In the genomic region with DNA sequence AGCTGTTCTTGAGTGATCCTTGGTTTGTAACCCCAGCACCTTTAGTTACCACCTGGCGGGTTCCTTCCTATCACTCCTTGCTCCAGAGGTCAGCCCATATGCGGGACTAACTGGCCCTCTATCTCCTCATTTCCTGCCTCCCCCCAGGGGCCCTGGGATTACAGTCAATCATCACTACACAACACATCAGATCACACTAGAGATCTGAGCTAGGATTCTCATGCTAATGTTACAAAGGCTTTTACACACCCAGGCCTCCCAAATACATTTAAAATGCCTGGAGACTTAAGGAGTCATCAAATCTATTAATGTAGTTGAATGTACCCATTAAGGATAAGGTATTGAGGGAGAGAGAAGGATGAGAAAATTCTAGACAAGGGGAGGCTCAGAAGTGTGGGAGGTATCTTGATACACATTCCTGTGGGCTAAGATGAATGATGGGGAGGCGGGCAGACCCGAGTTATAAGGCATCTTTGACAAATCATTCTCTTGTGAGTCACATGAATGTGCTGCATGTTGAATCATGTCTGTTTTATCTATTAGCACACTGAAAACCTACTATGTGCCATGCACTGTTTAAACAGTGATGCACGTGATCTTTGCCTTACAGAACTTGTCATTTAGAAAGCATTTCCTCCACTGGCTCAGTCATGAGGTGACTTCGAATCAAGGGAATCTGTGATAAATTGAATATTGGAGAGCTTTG, we compare ENCODE assay signal across 35 mouse cellular contexts. TPM values are rescaled to one million over a fixed set of nuclear protein-coding genes. Genes with fewer than 3 reads are reported as not detected.
DNase-seq lines count a peak whose midpoint lies in the region; ATAC-seq and TF ChIP-seq lines count a peak whose summit lies in the region.
"Had no signal": no experiment of that assay in that cellular context is flagged by ENCODE, and none has a peak within 500 bp of the region (broad histone marks: within the 10 kb centered on the region; RNA-seq: fewer than 3 reads in every experiment).

No protein-coding gene starts in this region.

- WGBS in forebrain, embryonic 11.5 days: 82% methylated on average over 6 of the region's 6 CpGs

- in situ Hi-C loops in CH12.LX (cut with MboI; ENCODE audit: low pct_ligation_motif_present, low pct_unique_long_range_greater_than_20kb, low sequenced_read_pairs): no loop called here

- DNase-seq in A20 (ENCODE audit: low read depth, low spot score) (peak; percentile 27), CH12.LX (ENCODE audit: extremely low read depth) (no peak)
- DNase-seq in Muller cell, postnatal 12 days (ENCODE audit: inconsistent ontology term): peak; percentile 78
- no peak for DNase-seq in right cerebral cortex, postnatal 10 days (ENCODE audit: low spot score in 2 of 2)
- DNase-seq in forebrain, embryonic 11.5 days (ENCODE audit: low spot score): no peak
- DNase-seq in left cerebral cortex, postnatal 4 days: no peak
- DNase-seq: adrenal gland, adult 8-10 months; cerebellum, adult 11 months; cerebellum, adult 9-11 months; embryo, embryonic 11 days; gastrocnemius, adult 2 months; gastrocnemius, postnatal 36 days; heart, adult 18-20 months; heart, postnatal 36 days; kidney, adult 2 months; kidney, postnatal 10 days; layer of hippocampus, adult 9-11 months; lung, postnatal 36 days; midbrain, embryonic 14.5 days; right cerebral cortex, postnatal 25 days; thymus, adult 18-20 months; thymus, postnatal 25 days had no signal

- dilution Hi-C loops in CH12.LX (cut with MboI; ENCODE audit: extremely low pct_ligation_motif_present, extremely low pct_unique_long_range_greater_than_20kb, low sequenced_read_pairs): no loop called here

- no peaks in the 10 kb centered on the region for H3K27me3 ChIP-seq in CH12.LX (replicated peaks)
- H3K27me3 ChIP-seq in forebrain, embryonic 11.5 days (ENCODE audit: control insufficient read depth, insufficient read depth, low read length): no peaks in the 10 kb centered on the region
- H3K27me3 ChIP-seq: embryonic facial prominence, embryonic 12.5 days; hindbrain, embryonic 12.5 days; intestine, embryonic 15.5 days; limb, embryonic 13.5 days; neural tube, embryonic 15.5 days had no signal

- no peak for ATAC-seq in forebrain, embryonic 11.5 days (replicated peaks; ENCODE audit: low FRiP score)
- ATAC-seq: forebrain, embryonic 16.5 days; hindbrain, postnatal 0 days; intestine, embryonic 15.5 days had no signal

- no peak overlapping the region for H3K4me2 ChIP-seq in CH12.LX (ENCODE audit: insufficient read depth, low read depth, poor library complexity, severe bottlenecking)
- no peak overlapping the region for H3K4me2 ChIP-seq in forebrain, embryonic 11.5 days (ENCODE audit: low read depth, low read length, severe bottlenecking)
- H3K4me2 ChIP-seq: embryonic facial prominence, embryonic 12.5 days; hindbrain, embryonic 12.5 days; intestine, embryonic 15.5 days; limb, embryonic 13.5 days; liver, embryonic 11.5 days; neural tube, embryonic 15.5 days had no signal

- H3K4me3 ChIP-seq in CH12.LX (replicated peaks in 1 of 3; ENCODE audit: low read depth in 2 of 3, low read length in 2 of 3, poor library complexity in 1 of 3): no peak overlapping the region
- H3K4me3 ChIP-seq in embryonic fibroblast, embryonic 13.5 days (ENCODE audit: insufficient read depth, low read length): no peak overlapping the region
- no peak overlapping the region for H3K4me3 ChIP-seq in forebrain, embryonic 11.5 days (ENCODE audit: low read depth, low read length)
- H3K4me3 ChIP-seq: embryonic facial prominence, embryonic 12.5 days; forebrain, embryonic 10.5 days; gastrocnemius, adult 2 months; hindbrain, embryonic 12.5 days; intestine, embryonic 15.5 days; left cerebral cortex, adult 2 months; limb, embryonic 13.5 days; megakaryocyte, embryonic 14.5 days; neural tube, embryonic 15.5 days had no signal

- no peak overlapping the region for H3K27ac ChIP-seq in CH12.LX (ENCODE audit: insufficient read depth, low read depth)
- peak overlapping the region; percentile 97 for H3K27ac ChIP-seq in embryonic fibroblast, embryonic 13.5 days (ENCODE audit: insufficient read depth, low read length)
- no peak overlapping the region for H3K27ac ChIP-seq in forebrain, embryonic 11.5 days (ENCODE audit: low read depth, low read length)
- H3K27ac ChIP-seq: embryonic facial prominence, embryonic 12.5 days; forebrain, embryonic 10.5 days; gastrocnemius, adult 2 months; hindbrain, embryonic 12.5 days; hindbrain, postnatal 0 days; intestine, embryonic 15.5 days; left cerebral cortex, adult 2 months; limb, embryonic 13.5 days; neural tube, embryonic 15.5 days had no signal

- peaks cover 11% of the 10 kb centered on the region for H3K79me2 ChIP-seq in CH12.LX (replicated peaks; ENCODE audit: control insufficient read depth, extremely low read depth, insufficient read depth, poor library complexity, severe bottlenecking)

- H3K4me1 ChIP-seq in CH12.LX (ENCODE audit: control insufficient read depth in 1 of 2, insufficient read depth in 2 of 2): peaks cover 14 to 56% of the 10 kb centered on the region in 2 experiments; a peak in 3 of 4 replicates
- peaks cover 12% of the 10 kb centered on the region for H3K4me1 ChIP-seq in embryonic fibroblast, embryonic 13.5 days (ENCODE audit: control insufficient read depth, insufficient read depth, low read length)
- H3K4me1 ChIP-seq in forebrain, embryonic 11.5 days (replicated peaks; ENCODE audit: control insufficient read depth, insufficient read depth, low read length): peaks cover 2% of the 10 kb centered on the region; the same call in 1 of the 2 replicates
- H3K4me1 ChIP-seq: embryonic facial prominence, embryonic 12.5 days; intestine, embryonic 15.5 days had no signal

- no peaks in the 10 kb centered on the region for H3K36me3 ChIP-seq in CH12.LX (replicated peaks in 1 of 2; ENCODE audit: control insufficient read depth in 1 of 2, insufficient read depth in 1 of 2, low read length in 1 of 2)
- no peaks in the 10 kb centered on the region for H3K36me3 ChIP-seq in forebrain, embryonic 11.5 days (ENCODE audit: control insufficient read depth, insufficient read depth, low read length)
- H3K36me3 ChIP-seq: embryonic facial prominence, embryonic 12.5 days; hindbrain, embryonic 12.5 days; intestine, embryonic 15.5 days; neural tube, embryonic 15.5 days had no signal

- no peak for TF ChIP-seq EP300 in CH12.LX (IDR thresholded peaks at IDR 0.05; ENCODE audit: low read length)

- no peak for TF ChIP-seq CTCF in CH12.LX (conservative IDR thresholded peaks at IDR 0.05 in 1 of 2, IDR thresholded peaks at IDR 0.05 in 1 of 2; ENCODE audit: low read depth in 2 of 2, low read length in 2 of 2)
- TF ChIP-seq CTCF in embryonic fibroblast, embryonic 13.5 days (IDR thresholded peaks at IDR 0.05; ENCODE audit: borderline replicate concordance, insufficient read depth, low read length): no peak

- no peaks in the 10 kb centered on the region for H3K9me3 ChIP-seq in CH12.LX (replicated peaks; ENCODE audit: low read length)
- no peaks in the 10 kb centered on the region for H3K9me3 ChIP-seq in forebrain, embryonic 11.5 days (ENCODE audit: control insufficient read depth, low read length)
- H3K9me3 ChIP-seq: embryonic facial prominence, embryonic 12.5 days; forebrain, embryonic 10.5 days; G1E; hindbrain, embryonic 12.5 days; intestine, embryonic 15.5 days; megakaryocyte, embryonic 14.5 days; neural tube, embryonic 15.5 days had no signal

- TF ChIP-seq POLR2A in CH12.LX (IDR thresholded peaks at IDR 0.05; ENCODE audit: low read depth, low read length): no peak
- TF ChIP-seq POLR2A in embryonic fibroblast, embryonic 13.5 days (IDR thresholded peaks at IDR 0.05; ENCODE audit: low read depth, low read length): no peak

- no peak for TF ChIP-seq RAD21 in CH12.LX (IDR thresholded peaks at IDR 0.05; ENCODE audit: low read depth, low read length)

- intact Hi-C loops in left cerebral cortex, postnatal 4 days (cut with DNase I): no loop called here

- no peak overlapping the region for H3K9ac ChIP-seq in CH12.LX (ENCODE audit: insufficient read depth, low read depth)
- no peak overlapping the region for H3K9ac ChIP-seq in forebrain, embryonic 11.5 days (ENCODE audit: low read length)
- H3K9ac ChIP-seq: embryonic facial prominence, embryonic 12.5 days; hindbrain, embryonic 12.5 days; intestine, embryonic 15.5 days; limb, embryonic 13.5 days had no signal

TF ChIP-seq in CH12.LX, 34 proteins besides CTCF, POLR2A, EP300 and RAD21:
- TF ChIP-seq SMC3 (IDR thresholded peaks at IDR 0.05; ENCODE audit: low read depth, low read length) (no peak), MAX (IDR thresholded peaks at IDR 0.05; ENCODE audit: low read length) (no peak), UBTF (IDR thresholded peaks at IDR 0.05; ENCODE audit: low read depth, low read length) (no peak), ZKSCAN1 (IDR thresholded peaks at IDR 0.05; ENCODE audit: borderline replicate concordance, low read depth, low read length) (peak; percentile 57)
TF ChIP-seq in CH12.LX: peak in this region for 1.

RNA-seq across cellular contexts. Expression of a gene that starts 4.4 kb away (rescaled TPM):
- total RNA-seq in CH12.LX (2012; rRNA removed) (194 and 264 TPM in 2 replicates), CH12.LX (2014; rRNA removed) (234 and 260 TPM in 2 replicates)
- polyA plus RNA-seq in CH12.LX (2012; ENCODE audit: insufficient read length, low read depth): 411 and 465 TPM in 2 replicates
- polyA plus RNA-seq in embryonic fibroblast, embryonic 13.5 days (2011; ENCODE audit: insufficient read length, low read depth, missing spikeins): 272 and 280 TPM in 2 replicates
- polyA plus RNA-seq in forebrain, embryonic 11.5 days (2014; fragmentation: Nextera tagmentation; extraction: Ambion mirVana): 114 TPM in 2 replicates
- total RNA-seq in left cerebral cortex, postnatal 4 days (2021): 100 to 1,000 TPM; 151 to 157 TPM

RNA-seq across cellular contexts. Expression of a gene that starts 40.8 kb away (rescaled TPM):
- total RNA-seq in CH12.LX (2012; rRNA removed) (2.1 and 3.1 TPM in 2 replicates), CH12.LX (2014; rRNA removed) (0.44 and 1.2 TPM in 2 replicates)
- 5.2 and 5.7 TPM in 2 replicates for polyA plus RNA-seq in CH12.LX (2012; ENCODE audit: insufficient read length, low read depth)
- 12.1 and 13.6 TPM in 2 replicates for polyA plus RNA-seq in embryonic fibroblast, embryonic 13.5 days (2011; ENCODE audit: insufficient read length, low read depth, missing spikeins)
- 5.4 and 6.7 TPM in 2 replicates for polyA plus RNA-seq in forebrain, embryonic 11.5 days (2014; fragmentation: Nextera tagmentation; extraction: Ambion mirVana)
- 10 to 100 TPM; 52.4 to 55.8 TPM for total RNA-seq in left cerebral cortex, postnatal 4 days (2021)

Comparison
In these comparisons a context has a peak if more than half of its experiments do, and no peak if none do; other contexts are left out.
1. DNase-seq: peak in A20 (single experiment) and Muller cell, postnatal 12 days (single experiment); none in CH12.LX (single experiment), right cerebral cortex, postnatal 10 days (0 of 2), forebrain, embryonic 11.5 days (single experiment) and left cerebral cortex, postnatal 4 days (single experiment).